Mouse (Mus musculus) MEL (cell line): ENCODE data around the gene Dyrk1a. TPM values are rescaled to one million over a fixed set of nuclear protein-coding genes. Genes with fewer than 3 reads are reported as not detected.
A peak's percentile ranks its signal among the peaks of the same experiment; 100 is the strongest.

Experiments used
- DNase-seq: peaks from one replicate; pipeline ENCODE4 v3.0.0; 2011; ENCODE audit warnings: low read depth, low spot score
- H3K27ac ChIP-seq: 2 replicates; pipeline ENCODE4 v1.5.1; 2012; ENCODE audit warnings: low read depth, mild to moderate bottlenecking, control low read depth, low read length, moderate library complexity; ENCODE audit not compliant: control insufficient read depth
- H3K27me3 ChIP-seq, 2 experiments: fragments of 150-350 bp in 1 of 2; sonication (generic) in 1 of 2; 2 replicates each; pipeline ENCODE4 v1.6.1; 2012; ENCODE audit warnings: low read length in 2 of 2, mild to moderate bottlenecking in 2 of 2, improper control_type of control experiment in 1 of 2, moderate library complexity in 1 of 2; ENCODE audit not compliant: insufficient read depth in 2 of 2, control insufficient read depth in 1 of 2
- H3K36me3 ChIP-seq, 2 experiments: 2 replicates each; pipeline ENCODE4 v1.6.1; 2012 to 2014; ENCODE audit warnings: low read length in 2 of 2, improper control_type of control experiment in 1 of 2, inconsistent platforms in 1 of 2, mild to moderate bottlenecking in 1 of 2; ENCODE audit not compliant: insufficient read depth in 2 of 2, control insufficient read depth in 1 of 2
- H3K4me1 ChIP-seq, 2 experiments: fragments of 150-350 bp in 1 of 2; sonication (generic) in 1 of 2; 2 replicates each; pipeline ENCODE4 v1.6.1; 2012; ENCODE audit warnings: low read length in 2 of 2, improper control_type of control experiment in 1 of 2, mild to moderate bottlenecking in 1 of 2; ENCODE audit not compliant: insufficient read depth in 2 of 2, control insufficient read depth in 1 of 2
- H3K4me3 ChIP-seq, 2 experiments: fragments of 150-350 bp in 1 of 2; sonication (generic) in 1 of 2; 2 replicates each; pipeline ENCODE4 v1.5.1; 2012; ENCODE audit warnings: low read depth in 2 of 2, low read length in 2 of 2, mild to moderate bottlenecking in 2 of 2, moderate library complexity in 2 of 2, control low read depth in 1 of 2, improper control_type of control experiment in 1 of 2; ENCODE audit not compliant: control insufficient read depth in 1 of 2, insufficient read depth in 1 of 2
- H3K79me2 ChIP-seq: 2 replicates; pipeline ENCODE4 v1.6.1; 2012; ENCODE audit warnings: mild to moderate bottlenecking, low read length, moderate library complexity; ENCODE audit not compliant: control insufficient read depth, poor library complexity, insufficient read depth
- H3K9ac ChIP-seq: 2 replicates; pipeline ENCODE4 v1.6.1; 2012; ENCODE audit warnings: low read depth, mild to moderate bottlenecking, control low read depth, low read length, moderate library complexity; ENCODE audit not compliant: control insufficient read depth, poor library complexity, severe bottlenecking
- H3K9me3 ChIP-seq: fragments of 150-350 bp; sonication (generic); replicated peaks from 2 replicates; pipeline ENCODE4 v1.6.1; 2012; ENCODE audit warnings: mild to moderate bottlenecking, low read length, improper control_type of control experiment, moderate library complexity; ENCODE audit not compliant: insufficient read depth
- CHD1 ChIP-seq: IDR thresholded peaks from 2 replicates; pipeline ENCODE4 v1.6.1; 2012; ENCODE audit warnings: low read depth, mild to moderate bottlenecking, inconsistent platforms, low read length, improper control_type of control experiment
- E2F4 ChIP-seq: IDR thresholded peaks from 2 replicates; pipeline ENCODE4 v1.6.1; 2011; ENCODE audit warnings: low read depth, low read length, improper control_type of control experiment, borderline replicate concordance
- ELF1 ChIP-seq: IDR thresholded peaks from 2 replicates; pipeline ENCODE4 v1.6.1; 2014; ENCODE audit warnings: low read depth, mild to moderate bottlenecking, inconsistent platforms, low read length, improper control_type of control experiment, moderate library complexity
- EP300 ChIP-seq, 2 experiments: IDR thresholded peaks; 2 replicates each; pipeline ENCODE4 v1.6.1; 2011; ENCODE audit warnings: improper control_type of control experiment in 2 of 2, low read length in 2 of 2, low read depth in 1 of 2, mild to moderate bottlenecking in 1 of 2
- ETS1 ChIP-seq: IDR thresholded peaks from 2 replicates; pipeline ENCODE4 v1.6.1; 2012; ENCODE audit warnings: low read depth, mild to moderate bottlenecking, inconsistent platforms, low read length, improper control_type of control experiment, moderate library complexity
- HCFC1 ChIP-seq: IDR thresholded peaks from 2 replicates; pipeline ENCODE4 v1.6.1; 2012; ENCODE audit warnings: low read depth, mild to moderate bottlenecking, inconsistent platforms, low read length, improper control_type of control experiment, moderate library complexity
- JUND ChIP-seq: IDR thresholded peaks from 2 replicates; pipeline ENCODE4 v1.6.1; 2011; ENCODE audit warnings: low read depth, mild to moderate bottlenecking, improper control_type of control experiment, low read length
- MAZ ChIP-seq: IDR thresholded peaks from 2 replicates; pipeline ENCODE4 v1.6.1; 2012; ENCODE audit warnings: low read depth, mild to moderate bottlenecking, inconsistent platforms, low read length, improper control_type of control experiment
- MXI1 ChIP-seq: IDR thresholded peaks from 2 replicates; pipeline ENCODE4 v1.6.1; 2011; ENCODE audit warnings: mild to moderate bottlenecking, low read depth, low read length, improper control_type of control experiment
- NELFE ChIP-seq: IDR thresholded peaks from 2 replicates; pipeline ENCODE4 v1.6.1; 2011; ENCODE audit warnings: low read depth, low read length, improper control_type of control experiment
- NRF1 ChIP-seq: IDR thresholded peaks from 2 replicates; pipeline ENCODE4 v1.6.1; 2014; ENCODE audit warnings: low read depth, mild to moderate bottlenecking, inconsistent platforms, low read length, improper control_type of control experiment, moderate library complexity; ENCODE audit not compliant: poor library complexity, insufficient read depth, severe bottlenecking
- POLR2AphosphoS2 ChIP-seq: IDR thresholded peaks from 2 replicates; pipeline ENCODE4 v1.6.1; 2011; ENCODE audit warnings: low read length, improper control_type of control experiment
- POLR2AphosphoS5 ChIP-seq: IDR thresholded peaks from 2 replicates; pipeline ENCODE4 v1.6.1; 2012; ENCODE audit warnings: low read depth, borderline replicate concordance, mild to moderate bottlenecking, inconsistent platforms, low read length, moderate library complexity, mixed read lengths
- RAD21 ChIP-seq: IDR thresholded peaks from 2 replicates; pipeline ENCODE4 v1.6.1; 2011; ENCODE audit warnings: mild to moderate bottlenecking, low read depth, low read length, improper control_type of control experiment
- RCOR1 ChIP-seq: IDR thresholded peaks from 2 replicates; pipeline ENCODE4 v1.6.1; 2012; ENCODE audit warnings: low read depth, mild to moderate bottlenecking, inconsistent platforms, low read length, improper control_type of control experiment
- SMC3 ChIP-seq: IDR thresholded peaks from 2 replicates; pipeline ENCODE4 v1.6.1; 2011; ENCODE audit warnings: low read depth, low read length, improper control_type of control experiment
- TAL1 ChIP-seq: IDR thresholded peaks from 2 replicates; pipeline ENCODE4 v1.6.1; 2012; ENCODE audit warnings: mild to moderate bottlenecking, inconsistent platforms, low read length, moderate library complexity, mixed read lengths
- USF1 ChIP-seq: IDR thresholded peaks from 2 replicates; pipeline ENCODE4 v1.6.1; 2014; ENCODE audit warnings: low read depth, mild to moderate bottlenecking, inconsistent platforms, low read length, improper control_type of control experiment, moderate library complexity
- USF2 ChIP-seq, 2 experiments: IDR thresholded peaks; 2 replicates each; pipeline ENCODE4 v1.6.1; 2011 to 2012; ENCODE audit warnings: improper control_type of control experiment in 2 of 2, low read length in 2 of 2, borderline replicate concordance in 1 of 2, inconsistent platforms in 1 of 2, low read depth in 1 of 2, mild to moderate bottlenecking in 1 of 2; ENCODE audit not compliant: insufficient read depth in 1 of 2
- ZC3H11A ChIP-seq: IDR thresholded peaks from 2 replicates; pipeline ENCODE4 v1.6.1; 2012; ENCODE audit warnings: low read depth, mild to moderate bottlenecking, inconsistent platforms, low read length, improper control_type of control experiment
- ZKSCAN1 ChIP-seq: IDR thresholded peaks from 2 replicates; pipeline ENCODE4 v1.6.1; 2012; ENCODE audit warnings: low read depth, mild to moderate bottlenecking, inconsistent platforms, low read length, improper control_type of control experiment, moderate library complexity
- polyA plus RNA-seq, 2 experiments: library from polyadenylated mRNA; stranded (reverse) in 1 of 2; unstranded in 1 of 2; fragments of >175 nt in 1 of 2; fragments of >200 nt in 1 of 2; gene quantifications; 2 replicates each; pipeline versions ENCODE4 v1.2.1 to v1.2.4; 2012; ENCODE audit warnings: low replicate concordance in 2 of 2, low read depth in 1 of 2; ENCODE audit not compliant: insufficient read length in 2 of 2, insufficient read depth in 1 of 2, missing spikeins in 1 of 2
- total RNA-seq: library from RNA; depleted of rRNA; stranded (reverse); fragments of 300-350 nt; gene quantifications from 2 replicates; pipeline ENCODE4 v1.2.3, GENCODE M21; 2012

The Dyrk1a gene
- total and polyA plus RNA-seq, 3 experiments, result 22.6 to 126 (median 34.7) TPM

DNA sequence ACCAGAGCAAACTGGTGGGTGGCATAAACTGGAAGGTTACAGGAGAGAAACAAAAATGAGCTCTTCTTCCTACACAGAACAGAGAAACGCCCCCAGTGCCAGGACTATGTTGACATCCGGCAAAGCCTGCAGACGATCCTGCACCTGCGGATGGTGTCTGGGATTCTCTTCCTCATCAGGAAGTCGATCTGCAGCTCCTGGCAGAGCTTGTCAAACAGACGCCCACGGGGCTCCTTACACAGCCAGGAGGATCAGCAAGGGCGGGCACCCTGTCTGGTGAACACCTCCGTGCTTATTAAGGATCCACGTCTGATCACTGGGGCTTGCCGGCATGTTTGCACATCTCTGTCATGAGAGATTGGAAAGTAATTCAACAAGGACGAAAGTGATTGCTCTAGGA, 161.2 kb downstream of the Dyrk1a start:
- Histone ChIP-seq H3K36me3 (no peaks in the 10 kb centered on the region), H3K9me3 (no peaks in the 10 kb centered on the region), H3K9ac (no peak overlapping the region), H3K27ac (no peak overlapping the region), H3K27me3 (no peaks in the 10 kb centered on the region; a peak in 1 of 4 replicates), H3K79me2 (no peaks in the 10 kb centered on the region), H3K4me3 (no peak overlapping the region), H3K4me1 (no peaks in the 10 kb centered on the region)
- no peak for DNase-seq
- TF ChIP-seq MXI1 (no peak), CHD1 (no peak), EP300 (IDR thresholded peaks at IDR 0.05; ENCODE audit: low read depth in 1 of 2, low read length in 2 of 2) (no peak), ETS1 (no peak), POLR2AphosphoS5 (no peak), ELF1 (no peak), NRF1 (no peak), E2F4 (no peak), ZC3H11A (no peak)

DNA sequence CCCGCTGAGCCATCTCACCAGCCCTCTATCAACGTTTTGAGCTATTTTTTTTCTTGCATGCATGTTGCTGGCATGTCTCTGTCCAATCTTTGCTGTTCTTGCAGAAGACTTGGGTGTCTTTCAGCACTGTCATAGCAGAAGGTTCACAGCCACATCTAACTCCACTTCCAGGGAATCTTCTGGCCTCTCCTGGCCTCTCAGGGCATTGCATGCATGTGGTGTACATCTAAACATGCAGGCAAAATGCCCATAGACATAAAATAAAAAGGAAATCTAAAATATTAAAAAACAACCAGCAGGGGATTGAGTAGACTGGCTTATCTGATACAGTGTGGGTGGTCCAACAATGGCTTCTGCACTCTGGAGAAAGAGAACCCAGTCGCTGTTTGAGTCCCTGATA, 165.7 kb downstream of the Dyrk1a start:
- no peak overlapping the region for H3K9ac ChIP-seq
- TF ChIP-seq E2F4, result no peak
- TF ChIP-seq CHD1, result no peak
- peak; percentile 9 for TF ChIP-seq RAD21
- TF ChIP-seq SMC3, result peak; percentile 15; the same call in 1 of the 2 replicates
- no peaks in the 10 kb centered on the region for H3K4me1 ChIP-seq

DNA sequence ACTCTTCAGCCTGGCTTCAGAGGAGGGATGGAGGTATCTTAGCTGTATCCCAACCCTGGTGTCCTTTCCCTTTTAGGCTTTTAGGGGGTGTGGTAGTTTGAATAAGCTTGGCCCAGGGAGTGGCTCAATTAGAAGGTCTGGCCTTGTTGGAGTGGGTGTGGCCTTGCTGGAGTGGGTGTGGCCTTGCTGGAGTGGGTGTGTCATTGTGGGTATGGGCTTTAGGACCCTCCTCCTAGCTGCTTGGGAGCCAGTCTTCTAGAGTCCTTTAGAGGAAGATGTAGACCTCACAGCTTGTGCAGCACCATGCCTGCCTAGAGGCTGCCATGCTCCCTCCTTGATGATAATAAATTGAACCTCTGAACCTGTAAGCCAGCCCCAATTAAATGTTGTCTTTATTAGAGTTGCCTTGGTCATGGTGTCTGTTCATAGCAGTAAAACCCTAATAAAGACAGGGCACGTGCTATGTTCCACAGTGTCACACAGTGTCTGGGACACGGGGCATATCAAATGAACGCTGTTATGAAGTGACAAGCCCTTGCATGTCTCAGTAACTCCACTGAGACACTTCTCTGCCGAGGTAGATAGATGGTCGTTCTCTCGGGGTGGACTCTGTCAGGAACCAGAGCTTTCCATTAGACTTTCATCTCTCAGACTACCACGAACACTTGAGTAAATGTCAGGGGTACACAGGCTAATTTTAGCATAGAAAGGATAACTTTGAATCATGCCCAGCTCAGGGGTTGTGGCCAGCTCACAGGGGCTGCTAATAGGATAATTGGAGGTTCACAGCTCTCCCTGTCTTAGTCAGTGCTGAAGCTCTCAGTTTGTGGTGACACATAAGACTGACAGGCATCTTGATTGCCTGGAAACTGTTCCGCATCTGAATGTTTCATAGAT, 166.9 kb downstream of the Dyrk1a start:
- Histone ChIP-seq H3K79me2 (no peaks in the 10 kb centered on the region), H3K27ac (no peak overlapping the region), H3K4me1 (no peaks in the 10 kb centered on the region), H3K4me3 (no peak overlapping the region), H3K36me3 (no peaks in the 10 kb centered on the region), H3K9me3 (no peaks in the 10 kb centered on the region), H3K27me3 (peaks cover 3 to 5% of the 10 kb centered on the region in 2 experiments; a peak in 3 of 4 replicates), H3K9ac (no peak overlapping the region)
- TF ChIP-seq RCOR1 (no peak), ELF1 (no peak), USF2 (IDR thresholded peaks at IDR 0.05; ENCODE audit: borderline replicate concordance in 1 of 2, insufficient read depth in 1 of 2, low read depth in 1 of 2, low read length in 2 of 2) (no peak), USF1 (no peak), MAZ (no peak), HCFC1 (no peak), TAL1 (no peak), EP300 (IDR thresholded peaks at IDR 0.05; ENCODE audit: low read depth in 1 of 2, low read length in 2 of 2) (no peak), JUND (no peak), ZKSCAN1 (no peak), POLR2AphosphoS2 (no peak), NELFE (no peak)
- no peak for DNase-seq

More for the DNA sequence above, 165.7 kb downstream of the Dyrk1a start:
- Histone ChIP-seq H3K36me3 (no peaks in the 10 kb centered on the region), H3K4me3 (no peak overlapping the region), H3K79me2 (no peaks in the 10 kb centered on the region), H3K9me3 (no peaks in the 10 kb centered on the region), H3K27me3 (peaks cover 3 to 5% of the 10 kb centered on the region in 2 experiments; a peak in 3 of 4 replicates), H3K27ac (no peak overlapping the region)
- DNase-seq, result no peak
